Mouse (Mus musculus) liver, embryonic 15.5 days (tissue): Measurements from ENCODE around the gene Zfp286. TPM values are rescaled to one million over a fixed set of nuclear protein-coding genes. Genes with fewer than 3 reads are reported as not detected.

Source experiments
- ATAC-seq: fragments of 200-750 bp; cut with Nextera tagmentation; 2 replicates; pipeline ENCODE4 v1.8.0; 2017; ENCODE audit warnings: moderate number of reproducible peaks, mild to moderate bottlenecking, moderate library complexity; ENCODE audit not compliant: insufficient read depth
- H3K27ac ChIP-seq: fragments of 300-500 bp; sonication (generic); replicated peaks from 2 replicates; pipeline ENCODE4 v1.5.1; 2015; ENCODE audit warnings: mild to moderate bottlenecking, inconsistent platforms
- H3K27me3 ChIP-seq: fragments of 300-500 bp; sonication (generic); 2 replicates; pipeline ENCODE4 v1.6.1; 2015; ENCODE audit warnings: mild to moderate bottlenecking, inconsistent platforms
- H3K36me3 ChIP-seq: fragments of 300-500 bp; sonication (generic); replicated peaks from 2 replicates; pipeline ENCODE4 v1.6.1; 2015; ENCODE audit warnings: moderate library complexity, mild to moderate bottlenecking, inconsistent platforms
- H3K4me1 ChIP-seq: fragments of 300-500 bp; sonication (generic); replicated peaks from 2 replicates; pipeline ENCODE4 v1.6.1; 2015; ENCODE audit warnings: inconsistent platforms
- H3K4me2 ChIP-seq: fragments of 300-500 bp; sonication (generic); 2 replicates; pipeline ENCODE4 v1.6.1; 2015; ENCODE audit warnings: moderate library complexity, mild to moderate bottlenecking, inconsistent platforms
- H3K4me3 ChIP-seq: fragments of 300-500 bp; sonication (generic); replicated peaks from 2 replicates; pipeline ENCODE4 v1.5.1; 2015; ENCODE audit warnings: mild to moderate bottlenecking, inconsistent platforms
- H3K9ac ChIP-seq: fragments of 300-500 bp; sonication (generic); 2 replicates; pipeline ENCODE4 v1.6.1; 2015; ENCODE audit warnings: moderate library complexity, mild to moderate bottlenecking, inconsistent platforms
- H3K9me3 ChIP-seq: fragments of 300-500 bp; sonication (generic); replicated peaks from 2 replicates; pipeline ENCODE4 v1.6.1; 2016; ENCODE audit warnings: inconsistent platforms
- WGBS: fragments of 180-500 bp; shearing (Covaris S2); methylation state at CpG from one replicate; pipeline ENCODE4 v1.1.7; 2015; ENCODE audit warnings: mixed read lengths; ENCODE audit not compliant: insufficient replicate concordance; 5-methylcytosine and 5-hydroxymethylcytosine counted together
- polyA plus RNA-seq: library from polyadenylated mRNA; unstranded; fragments of >200 nt; fragmentation: Nextera tagmentation; extraction: Ambion mirVana; gene quantifications from 2 replicates; pipeline ENCODE4 v1.2.1, GENCODE M21; 2015

The Zfp286 gene
- polyA plus RNA-seq, 1 experiment from 2014 or later = 1.0 TPM

GRCm38 (mm10) chr11:62820059-62820541 is 30.8 kb upstream of the Zfp286 start, which contains the start of gene Trim16:
Gene Trim16 (plus strand): TSS chr11:62820231.
- no peaks in the 10 kb centered on the region for H3K36me3 ChIP-seq
- no peaks in the 10 kb centered on the region for H3K9me3 ChIP-seq
- WGBS = 7% methylated on average over 15 of the region's 15 CpGs
- H3K9ac ChIP-seq = peak within 1 kb of the TSS; percentile 8; the same call in 1 of the 2 replicates
- 0 out of 2 replicates have a peak within 1 kb of the TSS, but pooled peaks have one; percentile 14 for H3K27ac ChIP-seq
- H3K27me3 ChIP-seq = peaks cover 21% of the 10 kb centered on the region
- ATAC-seq = peak; percentile 47
- peak within 1 kb of the TSS; percentile 57 for H3K4me2 ChIP-seq
- peaks cover 26% of the 10 kb centered on the region for H3K4me1 ChIP-seq
- H3K4me3 ChIP-seq = peak within 1 kb of the TSS; percentile 41

GRCm38 (mm10) chr11:62819059-62819686 is 29.9 kb upstream of the Zfp286 start:
- Histone ChIP-seq H3K9me3 (no peaks in the 10 kb centered on the region), H3K36me3 (no peaks in the 10 kb centered on the region), H3K27me3 (peaks cover 21% of the 10 kb centered on the region), H3K4me2 (no peak overlapping the region), H3K9ac (no peak overlapping the region), H3K27ac (no peak overlapping the region), H3K4me3 (no peak overlapping the region), H3K4me1 (peaks cover 26% of the 10 kb centered on the region)
- no peak for ATAC-seq
- 39% methylated on average over 8 of the region's 8 CpGs for WGBS

GRCm38 (mm10) chr11:62816591-62816990 is 27.3 kb upstream of the Zfp286 start:
- 61% methylated on average over 6 of the region's 6 CpGs for WGBS
- Histone ChIP-seq H3K4me3 (no peak overlapping the region), H3K9ac (no peak overlapping the region), H3K36me3 (no peaks in the 10 kb centered on the region), H3K4me2 (no peak overlapping the region), H3K4me1 (peaks cover 22% of the 10 kb centered on the region), H3K27ac (no peak overlapping the region), H3K27me3 (peaks cover 15% of the 10 kb centered on the region), H3K9me3 (no peaks in the 10 kb centered on the region)
- no peak for ATAC-seq

- H3K36me3 ChIP-seq = no peaks in the 10 kb centered on the region
- H3K4me3 ChIP-seq = no peak overlapping the region
- H3K9ac ChIP-seq = no peak overlapping the region
- 61% methylated on average over 1 of the region's 1 CpGs for WGBS
- no peaks in the 10 kb centered on the region for H3K9me3 ChIP-seq
- H3K4me1 ChIP-seq = peaks cover 14% of the 10 kb centered on the region
- no peak overlapping the region for H3K27ac ChIP-seq
- H3K4me2 ChIP-seq = no peak overlapping the region
- peaks cover 6% of the 10 kb centered on the region for H3K27me3 ChIP-seq
- no peak for ATAC-seq
These were observed 26.2 kb upstream of the Zfp286 start for GRCm38 (mm10) chr11:62815438-62815837.

GRCm38 (mm10) chr11:62814625-62815024 is 25.4 kb upstream of the Zfp286 start:
- no peak for ATAC-seq
- WGBS = 32% methylated on average over 4 of the region's 4 CpGs

GRCm38 (mm10) chr11:62813970-62814624 is 24.8 kb upstream of the Zfp286 start:
- Histone ChIP-seq H3K9ac (no peak overlapping the region), H3K4me3 (no peak overlapping the region), H3K9me3 (no peaks in the 10 kb centered on the region), H3K36me3 (no peaks in the 10 kb centered on the region), H3K27me3 (no peaks in the 10 kb centered on the region; the same call in 1 of the 2 replicates), H3K27ac (no peak overlapping the region), H3K4me2 (no peak overlapping the region), H3K4me1 (peaks cover 2% of the 10 kb centered on the region; the same call in 1 of the 2 replicates)
- no peak for ATAC-seq
- WGBS = 49% methylated on average over 6 of the region's 6 CpGs

More at GRCm38 (mm10) chr11:62814625-62815024, 25.4 kb upstream of the Zfp286 start:
- H3K27ac ChIP-seq = no peak overlapping the region
- H3K27me3 ChIP-seq = no peaks in the 10 kb centered on the region; the same call in 1 of the 2 replicates
- H3K4me3 ChIP-seq = no peak overlapping the region
- H3K36me3 ChIP-seq = no peaks in the 10 kb centered on the region
- no peak overlapping the region for H3K9ac ChIP-seq
- no peaks in the 10 kb centered on the region for H3K9me3 ChIP-seq
- H3K4me2 ChIP-seq = no peak overlapping the region
- H3K4me1 ChIP-seq = peaks cover 7% of the 10 kb centered on the region

- ATAC-seq = no peak
These were observed 24.2 kb upstream of the Zfp286 start for GRCm38 (mm10) chr11:62813497-62813896.

GRCm38 (mm10) chr11:62812268-62812667 is 23.0 kb upstream of the Zfp286 start:
- Histone ChIP-seq H3K9me3 (no peaks in the 10 kb centered on the region), H3K27me3 (no peaks in the 10 kb centered on the region), H3K9ac (no peak overlapping the region), H3K27ac (no peak overlapping the region), H3K4me3 (no peak overlapping the region), H3K4me1 (no peaks in the 10 kb centered on the region), H3K36me3 (no peaks in the 10 kb centered on the region), H3K4me2 (no peak overlapping the region)
- WGBS = 67% methylated on average over 6 of the region's 6 CpGs
- ATAC-seq = no peak

More at GRCm38 (mm10) chr11:62813497-62813896, 24.2 kb upstream of the Zfp286 start:
- Histone ChIP-seq H3K27me3 (no peaks in the 10 kb centered on the region), H3K36me3 (no peaks in the 10 kb centered on the region), H3K4me3 (no peak overlapping the region), H3K4me1 (no peaks in the 10 kb centered on the region), H3K9ac (no peak overlapping the region), H3K4me2 (no peak overlapping the region), H3K27ac (no peak overlapping the region), H3K9me3 (no peaks in the 10 kb centered on the region)
- 30% methylated on average over 1 of the region's 1 CpGs for WGBS

GRCm38 (mm10) chr11:62809201-62809600 is 19.9 kb upstream of the Zfp286 start:
- Histone ChIP-seq H3K36me3 (no peaks in the 10 kb centered on the region), H3K27ac (no peak overlapping the region), H3K9me3 (no peaks in the 10 kb centered on the region; the same call in 1 of the 2 replicates), H3K27me3 (no peaks in the 10 kb centered on the region), H3K9ac (no peak overlapping the region), H3K4me2 (no peak overlapping the region), H3K4me1 (no peaks in the 10 kb centered on the region), H3K4me3 (no peak overlapping the region)
- ATAC-seq = no peak
- WGBS = 49% methylated on average over 4 of the region's 4 CpGs

- Histone ChIP-seq H3K9ac (no peak overlapping the region), H3K4me1 (no peaks in the 10 kb centered on the region), H3K4me2 (no peak overlapping the region), H3K9me3 (no peaks in the 10 kb centered on the region; the same call in 1 of the 2 replicates), H3K27me3 (no peaks in the 10 kb centered on the region), H3K4me3 (no peak overlapping the region), H3K27ac (no peak overlapping the region), H3K36me3 (no peaks in the 10 kb centered on the region)
- ATAC-seq = no peak
- WGBS = 55% methylated on average over 2 of the region's 2 CpGs
These were observed 18.7 kb upstream of the Zfp286 start for GRCm38 (mm10) chr11:62807965-62808364.

GRCm38 (mm10) chr11:62804119-62804518 is 14.9 kb upstream of the Zfp286 start:
- H3K4me2 ChIP-seq = no peak overlapping the region

More at GRCm38 (mm10) chr11:62804119-62804518, 14.9 kb upstream of the Zfp286 start:
- H3K9me3 ChIP-seq = no peaks in the 10 kb centered on the region; the same call in 1 of the 2 replicates
- no peak for ATAC-seq
- no peak overlapping the region for H3K4me3 ChIP-seq
- WGBS = 45% methylated on average over 13 of the region's 13 CpGs
- no peaks in the 10 kb centered on the region for H3K36me3 ChIP-seq
- H3K27ac ChIP-seq = no peak overlapping the region
- H3K27me3 ChIP-seq = no peaks in the 10 kb centered on the region
- no peaks in the 10 kb centered on the region for H3K4me1 ChIP-seq
- H3K9ac ChIP-seq = no peak overlapping the region
